Mouse (Mus musculus) CD8-positive naive resting alpha-beta T cell, adult 2 months (primary cell): Measurements from ENCODE around the gene Slc35a5.
A peak's percentile ranks its signal among the peaks of the same experiment; 100 is the strongest.

Experiments used
- DNase-seq, 2 experiments: peaks; one replicate each; pipeline ENCODE4 v3.0.0; 2022; ENCODE audit warnings: low read depth in 2 of 2, low spot score in 2 of 2

Slc35a5 gene

DNA sequence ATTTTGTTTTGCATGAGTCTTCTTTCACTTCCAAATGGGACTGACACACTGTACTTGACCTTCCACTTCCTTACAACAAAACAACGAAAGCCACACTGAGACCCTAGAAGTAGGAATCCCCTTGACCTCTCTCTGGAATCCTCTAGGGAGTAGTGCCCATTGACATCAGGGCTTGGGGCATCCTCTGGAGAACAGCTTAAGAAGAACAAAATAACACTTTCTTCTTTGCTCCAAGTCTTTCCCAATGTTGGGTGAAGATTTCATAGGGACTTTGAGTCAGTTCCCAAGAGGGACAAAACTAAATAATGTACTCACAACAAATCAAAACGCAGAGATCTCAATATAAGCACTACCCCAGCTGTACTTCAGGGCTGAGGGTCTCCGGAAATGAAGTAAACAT lies 39.7 kb downstream of the Slc35a5 start:
- DNase-seq: no peak

DNA sequence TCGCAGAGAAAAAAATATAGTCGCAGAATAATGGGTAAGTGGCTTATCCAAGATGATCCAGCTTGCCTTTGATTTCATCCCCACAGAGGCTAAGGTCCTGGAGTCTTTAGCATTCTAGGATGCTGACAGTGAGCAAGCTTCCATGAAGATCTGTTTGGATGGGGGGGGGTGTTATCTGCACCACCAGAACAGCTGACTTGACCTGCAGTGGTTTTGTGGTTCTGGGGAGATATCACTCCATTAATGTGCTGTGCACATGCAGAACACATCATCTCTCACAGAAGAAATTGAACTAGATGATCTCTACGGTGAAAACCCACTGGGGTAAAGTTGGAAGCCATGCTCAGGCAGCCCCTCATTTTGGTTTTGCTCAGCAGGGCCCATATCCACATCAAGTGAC lies 41.3 kb downstream of the Slc35a5 start:
- no peak for DNase-seq

DNA sequence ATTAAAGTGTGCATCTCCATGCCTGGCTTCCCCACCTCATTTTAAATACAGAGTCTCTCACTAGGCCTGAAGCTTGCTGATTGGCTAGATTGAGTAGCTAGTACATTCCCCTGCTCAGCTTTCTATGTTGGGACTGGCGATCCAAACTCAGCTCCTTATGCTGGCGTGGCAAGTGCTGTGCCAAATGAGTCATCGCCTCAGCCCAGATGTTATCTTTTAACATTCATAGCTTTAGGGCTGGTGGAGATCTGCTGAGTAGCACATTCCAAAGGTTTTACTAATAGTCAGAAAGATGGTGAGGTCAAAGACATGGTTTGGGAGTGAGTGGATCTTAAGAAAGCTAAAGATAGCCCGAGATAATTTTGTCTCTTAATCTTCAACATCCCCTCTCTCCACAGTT lies 48.0 kb downstream of the Slc35a5 start:
- DNase-seq: no peak

GRCm38 (mm10) chr16:45108203-45108878 lies 50.2 kb downstream of the Slc35a5 start:
- DNase-seq: no peak

GRCm38 (mm10) chr16:45104993-45105392 lies 53.5 kb downstream of the Slc35a5 start:
- DNase-seq: no peak

- no peak for DNase-seq
These were observed 57.6 kb downstream of the Slc35a5 start for GRCm38 (mm10) chr16:45100892-45101291.

DNA sequence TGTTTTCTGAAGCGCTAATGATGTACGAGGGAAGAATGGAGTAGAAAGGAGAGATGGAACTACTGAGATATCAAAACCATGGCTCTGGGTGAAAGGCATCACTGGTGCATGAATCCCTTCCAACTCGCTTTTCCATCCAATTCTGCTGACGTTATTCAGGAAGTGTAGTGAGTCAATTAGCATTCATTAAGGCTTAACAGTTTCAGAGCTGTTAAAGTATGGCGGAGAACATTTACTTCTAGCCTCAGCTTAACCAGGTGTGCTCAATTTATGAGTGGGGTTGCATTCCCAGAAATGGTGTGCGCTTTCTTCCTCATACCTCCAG lies 59.7 kb downstream of the Slc35a5 start:
- no peak for DNase-seq

DNA sequence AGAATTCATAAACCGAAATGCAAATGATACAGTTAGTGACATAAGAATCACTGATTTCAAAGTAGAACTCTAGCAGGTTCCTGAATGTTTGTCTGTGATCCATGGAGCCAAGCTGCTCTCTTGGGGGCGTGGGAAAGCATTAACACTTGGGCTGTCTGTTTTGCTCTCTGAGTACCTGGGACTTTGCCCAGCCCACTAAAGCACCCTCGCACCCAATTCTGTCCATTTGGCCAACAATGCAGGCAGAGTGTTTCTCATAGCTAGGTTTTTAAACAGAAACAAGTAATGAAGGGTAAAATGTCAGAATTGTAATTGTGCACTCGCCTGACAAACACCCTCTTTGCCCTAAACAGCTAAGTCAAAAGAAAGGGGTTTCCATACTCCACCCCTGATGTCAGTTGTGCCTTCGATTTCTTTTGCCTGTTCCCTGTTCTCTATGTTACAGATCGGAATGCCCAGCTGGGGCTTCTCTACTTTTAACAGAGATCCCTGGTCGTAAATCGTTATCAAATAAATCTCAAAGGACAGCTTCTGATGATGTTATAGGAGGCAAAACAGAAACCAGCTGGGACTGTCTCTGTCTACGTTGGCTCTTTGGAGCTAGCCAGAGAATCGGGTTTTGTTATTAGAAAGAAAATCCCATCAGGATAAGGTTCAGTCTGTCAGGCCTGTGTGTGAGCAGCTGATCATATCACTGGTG lies 60.2 kb downstream of the Slc35a5 start:
- DNase-seq: no peak

DNA sequence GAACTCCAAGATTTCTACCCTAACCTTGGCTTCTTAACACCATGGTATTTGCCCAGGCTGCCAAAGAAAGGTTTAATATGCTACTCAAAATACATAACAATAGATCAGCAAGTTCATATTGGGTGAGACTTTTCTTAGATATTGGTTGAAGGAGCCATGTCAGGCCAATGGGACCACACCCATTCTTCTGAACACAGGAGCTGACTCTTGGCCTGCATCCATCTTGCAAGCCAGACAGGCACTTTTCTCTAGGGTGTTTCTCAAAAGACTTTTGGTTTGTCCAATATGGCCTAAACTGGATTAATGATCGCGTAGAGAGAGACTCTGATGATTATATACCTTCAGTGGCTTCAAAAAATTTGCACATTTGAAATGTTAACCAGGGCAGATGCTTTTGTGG lies 61.0 kb downstream of the Slc35a5 start:
- no peak for DNase-seq

- no peak for DNase-seq
These were observed 62.7 kb downstream of the Slc35a5 start for GRCm38 (mm10) chr16:45095561-45096482.

DNA sequence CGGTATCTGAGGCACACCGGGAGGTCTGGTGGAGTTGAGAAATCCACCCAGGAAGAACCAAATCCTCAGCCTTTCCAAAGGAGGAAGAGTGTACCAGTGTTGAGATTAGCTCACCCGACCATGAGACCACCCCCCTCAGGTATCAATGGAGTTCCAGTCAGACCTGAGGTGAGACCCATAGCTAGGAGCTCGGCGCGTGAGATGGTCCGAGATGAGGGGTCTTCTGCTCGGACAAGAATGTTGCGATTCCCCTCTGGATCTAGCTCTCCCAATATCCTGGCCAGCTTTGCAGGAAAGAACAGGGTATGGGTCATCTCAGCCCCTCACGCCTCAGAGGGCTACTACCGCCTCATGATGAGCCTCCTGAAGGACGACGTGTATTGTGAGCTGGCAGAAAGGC lies 63.5 kb downstream of the Slc35a5 start:
- DNase-seq: no peak

- DNase-seq: no peak
These were observed 64.3 kb downstream of the Slc35a5 start for GRCm38 (mm10) chr16:45094136-45094756.

DNA sequence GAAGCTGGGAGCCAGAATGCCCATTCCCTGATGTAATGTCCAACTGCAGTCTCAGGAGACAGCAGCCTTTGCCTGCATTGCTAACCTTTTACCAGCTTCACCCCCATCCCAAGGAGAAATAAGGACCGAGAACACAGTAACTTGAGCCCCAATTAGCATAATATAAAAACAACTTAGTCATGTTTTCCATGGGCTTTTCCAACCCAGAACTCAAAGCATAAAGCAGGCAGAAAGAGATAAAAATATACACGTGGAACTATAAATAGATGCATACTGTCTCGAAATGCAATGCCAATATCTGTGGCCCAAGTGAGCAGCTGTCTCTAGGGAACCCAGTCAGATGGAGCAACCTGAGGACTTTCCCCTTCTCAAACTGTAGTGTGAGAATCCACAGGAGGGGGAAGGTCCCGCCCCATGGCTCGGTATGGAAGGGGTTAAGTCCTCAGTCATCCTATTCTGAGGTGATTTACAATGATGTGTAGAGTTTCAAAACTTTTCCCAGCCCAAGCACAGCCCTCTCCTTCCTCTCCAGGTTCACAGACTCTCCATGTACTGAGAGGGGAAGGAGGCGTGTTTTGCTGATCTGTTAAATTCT lies 65.3 kb downstream of the Slc35a5 start, which contains the start of gene Ccdc80:
Ccdc80 (plus strand) TSS at position 266 of the 595 bp plus-strand sequence.
- no peak for DNase-seq

DNA sequence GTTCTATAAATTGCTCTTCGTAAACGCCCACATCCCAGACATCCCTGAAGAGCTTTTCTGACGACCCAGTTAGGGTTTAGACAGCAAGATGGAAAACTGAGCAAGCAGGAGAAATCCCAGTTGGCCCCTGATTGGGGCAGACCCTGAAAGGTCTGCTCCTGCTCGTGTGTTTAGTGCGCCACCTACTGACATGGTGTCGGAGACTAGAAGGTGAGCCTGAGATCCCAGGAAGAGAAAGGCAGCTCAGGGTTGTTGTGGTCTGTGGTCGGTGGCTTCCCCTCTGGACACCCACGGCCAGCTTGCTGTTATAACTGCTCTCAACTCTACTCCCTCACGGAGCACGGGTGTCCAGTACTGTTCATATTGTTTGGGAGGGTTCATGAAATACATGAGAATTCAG lies 68.5 kb downstream of the Slc35a5 start:
- peak; percentile 37 to 56 for DNase-seq
